Mouse (Mus musculus) ES-E14 (cell line): ENCODE data around the gene Etv6. TPM values are rescaled to one million over a fixed set of nuclear protein-coding genes. Genes with fewer than 3 reads are reported as not detected.

Experiments
- DNase-seq: peaks from one replicate; pipeline ENCODE4 v3.0.0-alpha.2; 2013; ENCODE audit warnings: low read depth, low spot score
- H3K27ac ChIP-seq: 2 replicates; pipeline ENCODE4 v1.5.1; 2012; ENCODE audit warnings: low read depth, mild to moderate bottlenecking, low read length, moderate library complexity, mixed read lengths; ENCODE audit not compliant: poor library complexity, insufficient read depth, severe bottlenecking
- H3K36me3 ChIP-seq: 2 replicates; pipeline ENCODE4 v1.6.1; 2012; ENCODE audit warnings: mild to moderate bottlenecking, low read length, moderate library complexity, mixed read lengths; ENCODE audit not compliant: control insufficient read depth, poor library complexity, insufficient read depth, severe bottlenecking
- H3K4me1 ChIP-seq, 2 experiments: fragments of 150-350 bp in 1 of 2; sonication (generic) in 1 of 2; 2 replicates each; pipeline ENCODE4 v1.6.1; 2012; ENCODE audit warnings: low read length in 2 of 2, mild to moderate bottlenecking in 1 of 2, mixed read lengths in 1 of 2; ENCODE audit not compliant: control insufficient read depth in 2 of 2, insufficient read depth in 2 of 2, poor library complexity in 1 of 2
- H3K4me3 ChIP-seq, 2 experiments: fragments of 150-350 bp in 1 of 2; sonication (generic) in 1 of 2; 2 replicates each; pipeline ENCODE4 v1.5.1; 2012; ENCODE audit warnings: low read length in 2 of 2, low read depth in 1 of 2, mild to moderate bottlenecking in 1 of 2, mixed read lengths in 1 of 2; ENCODE audit not compliant: insufficient read depth in 1 of 2, poor library complexity in 1 of 2, severe bottlenecking in 1 of 2
- H3K9ac ChIP-seq: 2 replicates; pipeline ENCODE4 v1.6.1; 2012; ENCODE audit warnings: low read depth, mild to moderate bottlenecking, low read length, mixed read lengths; ENCODE audit not compliant: poor library complexity, insufficient read depth, severe bottlenecking
- H3K9me3 ChIP-seq: fragments of 150-350 bp; sonication (generic); 2 replicates; pipeline ENCODE4 v1.6.1; 2012; ENCODE audit warnings: low read depth, mild to moderate bottlenecking, low read length; ENCODE audit not compliant: control insufficient read depth, insufficient read depth
- CHD2 ChIP-seq: IDR thresholded peaks from 2 replicates; pipeline ENCODE4 v1.6.1; 2014; ENCODE audit warnings: mild to moderate bottlenecking, low read depth, low read length, inconsistent platforms
- HCFC1 ChIP-seq: IDR thresholded peaks from 2 replicates; pipeline ENCODE4 v1.6.1; 2012; ENCODE audit warnings: low read length, inconsistent platforms, borderline replicate concordance; ENCODE audit not compliant: insufficient read depth
- MAFK ChIP-seq: IDR thresholded peaks from 2 replicates; pipeline ENCODE4 v1.6.1; 2014; ENCODE audit warnings: mild to moderate bottlenecking, low read depth, low read length, inconsistent platforms; ENCODE audit not compliant: insufficient read depth
- ZC3H11A ChIP-seq: IDR thresholded peaks from 2 replicates; pipeline ENCODE4 v1.6.1; 2012; ENCODE audit warnings: low read depth, mild to moderate bottlenecking, inconsistent platforms, low read length, borderline replicate concordance
- ZNF384 ChIP-seq: IDR thresholded peaks from 2 replicates; pipeline ENCODE4 v1.6.1; 2012; ENCODE audit warnings: low read depth, low read length, inconsistent platforms
- in situ Hi-C, 2 experiments: fragments of 600-800 bp; cut with MboI; formaldehyde crosslinking; loops; one replicate each; pipeline ENCODE4 v1.15.1; 2025; ENCODE audit warnings: low sequenced_read_pairs in 2 of 2, inconsistent platforms in 1 of 2; ENCODE audit not compliant: unreplicated experiment in 2 of 2
- total RNA-seq: library from RNA; depleted of rRNA; stranded (reverse); fragments of 300-350 nt; gene quantifications from 2 replicates; pipeline ENCODE4 v1.2.3, GENCODE M21; 2012

Gene Etv6
- total RNA-seq, 1 experiment: 11.8 TPM

DNA sequence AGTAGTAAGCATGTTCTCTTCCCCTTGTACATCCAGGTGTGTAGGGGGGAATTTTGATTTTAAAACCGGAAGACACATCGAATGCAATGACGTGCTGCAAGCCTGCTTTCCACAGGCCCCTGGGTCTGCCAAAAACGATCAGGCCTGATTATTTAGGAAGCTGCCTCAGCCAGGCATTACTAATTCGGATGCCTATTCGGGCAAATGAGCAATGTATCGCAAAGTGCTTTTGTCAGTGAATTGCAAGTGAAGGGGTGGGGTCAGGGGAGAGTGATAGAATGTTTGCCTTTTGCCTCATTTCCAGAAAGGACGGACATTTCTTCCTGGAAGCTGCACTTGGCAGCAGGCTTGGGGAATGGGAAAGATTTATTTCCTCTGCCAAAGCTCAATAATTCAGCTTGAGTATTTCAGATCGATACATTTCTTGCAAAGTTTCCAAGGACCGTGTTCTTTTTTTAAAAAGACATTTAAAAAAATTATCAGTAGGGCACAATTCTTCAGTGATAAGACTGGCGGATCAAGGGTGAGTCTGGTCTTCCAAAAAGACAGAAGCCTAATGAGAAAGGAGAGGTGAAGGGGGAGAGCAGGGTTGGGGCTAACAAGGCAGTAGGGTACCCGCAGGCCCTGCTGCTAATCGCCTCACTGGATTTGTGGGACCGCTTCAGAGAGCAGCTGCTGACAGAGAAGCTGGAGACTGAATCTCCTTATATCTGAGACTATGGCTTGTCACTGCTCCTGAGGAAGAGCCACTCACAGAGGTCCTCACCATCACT is 172.9 kb downstream of the Etv6 start:
- no peak overlapping the region for H3K27ac ChIP-seq
- no peak for DNase-seq
- H3K4me3 ChIP-seq: no peak overlapping the region
- TF ChIP-seq CHD2 (no peak), MAFK (no peak), ZNF384 (no peak), HCFC1 (no peak), ZC3H11A (no peak)
- in situ Hi-C loops: no loop called here
- no peaks in the 10 kb centered on the region for H3K9me3 ChIP-seq
- H3K9ac ChIP-seq: no peak overlapping the region
- peaks cover 0 to 7% of the 10 kb centered on the region in 2 experiments; a peak in 1 of 4 replicates for H3K4me1 ChIP-seq
- H3K36me3 ChIP-seq: no peaks in the 10 kb centered on the region

DNA sequence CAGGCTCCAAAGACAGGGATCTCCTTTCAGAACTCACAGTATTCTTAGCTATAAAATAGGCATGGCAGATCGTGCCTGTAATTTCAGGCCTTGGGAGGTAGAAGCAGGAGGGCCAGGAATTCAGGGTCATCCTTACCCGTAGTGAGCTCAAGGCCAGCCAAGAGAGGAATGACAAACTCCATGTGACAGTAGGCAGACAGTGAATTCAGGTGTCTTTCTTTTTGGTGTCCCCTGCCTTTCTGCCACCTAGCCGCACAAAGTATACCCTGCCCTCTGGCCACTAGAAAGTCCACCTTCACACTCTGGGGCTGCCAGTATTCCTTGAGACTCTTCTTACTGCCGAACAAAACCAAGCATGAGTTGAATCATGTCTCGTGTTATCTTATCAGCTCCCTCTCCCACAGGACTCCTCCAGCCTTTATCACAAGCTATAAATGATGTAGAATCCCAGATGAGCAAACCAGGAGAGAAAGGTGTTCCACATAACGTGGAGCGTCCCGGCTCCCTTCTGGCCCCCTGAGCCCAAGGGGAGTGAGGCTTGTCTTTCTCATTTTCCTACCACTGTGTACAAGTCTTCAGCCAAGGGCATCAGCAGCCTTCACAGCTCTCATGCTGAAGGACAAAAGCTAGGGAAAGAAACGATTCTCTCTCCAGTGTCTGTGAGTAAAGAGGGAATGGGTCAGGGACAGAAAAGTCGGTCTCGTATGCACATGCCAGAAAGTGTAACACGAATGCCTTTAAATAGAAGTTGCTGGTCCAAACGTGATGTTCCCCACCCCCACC is 175.4 kb downstream of the Etv6 start:
- H3K36me3 ChIP-seq: no peaks in the 10 kb centered on the region
- H3K27ac ChIP-seq: no peak overlapping the region
- TF ChIP-seq ZNF384 (no peak), CHD2 (no peak), MAFK (no peak)
- no peak overlapping the region for H3K4me3 ChIP-seq
- in situ Hi-C loops: no loop called here
- H3K9ac ChIP-seq: no peak overlapping the region
- H3K4me1 ChIP-seq: peaks cover 0 to 7% of the 10 kb centered on the region in 2 experiments; a peak in 1 of 4 replicates
- H3K9me3 ChIP-seq: no peaks in the 10 kb centered on the region
- DNase-seq: no peak

DNA sequence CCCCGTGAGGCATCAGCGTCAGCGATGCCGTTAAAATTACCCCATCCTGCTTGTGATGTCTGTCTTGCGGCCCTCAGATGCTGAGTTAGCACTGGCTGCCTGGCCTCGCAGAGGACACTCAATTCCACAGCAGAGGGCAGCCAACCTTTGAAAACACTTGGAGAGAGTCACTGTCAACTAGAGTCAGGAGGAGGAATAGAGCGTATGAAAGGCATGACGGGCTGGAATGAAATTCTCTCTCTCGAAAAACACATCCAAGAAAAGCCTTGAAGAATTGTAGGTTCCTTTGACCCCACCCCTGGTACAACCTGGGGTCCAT is 175.9 kb downstream of the Etv6 start:
- H3K27ac ChIP-seq: no peak overlapping the region
- no peak overlapping the region for H3K9ac ChIP-seq
- in situ Hi-C loops: no loop called here
- peaks cover 0 to 7% of the 10 kb centered on the region in 2 experiments; a peak in 1 of 4 replicates for H3K4me1 ChIP-seq
- no peak for DNase-seq
- TF ChIP-seq ZNF384 (no peak), MAFK (no peak), HCFC1 (no peak), CHD2 (no peak), ZC3H11A (no peak)
- H3K9me3 ChIP-seq: no peaks in the 10 kb centered on the region
- H3K4me3 ChIP-seq: no peak overlapping the region
- H3K36me3 ChIP-seq: no peaks in the 10 kb centered on the region

DNA sequence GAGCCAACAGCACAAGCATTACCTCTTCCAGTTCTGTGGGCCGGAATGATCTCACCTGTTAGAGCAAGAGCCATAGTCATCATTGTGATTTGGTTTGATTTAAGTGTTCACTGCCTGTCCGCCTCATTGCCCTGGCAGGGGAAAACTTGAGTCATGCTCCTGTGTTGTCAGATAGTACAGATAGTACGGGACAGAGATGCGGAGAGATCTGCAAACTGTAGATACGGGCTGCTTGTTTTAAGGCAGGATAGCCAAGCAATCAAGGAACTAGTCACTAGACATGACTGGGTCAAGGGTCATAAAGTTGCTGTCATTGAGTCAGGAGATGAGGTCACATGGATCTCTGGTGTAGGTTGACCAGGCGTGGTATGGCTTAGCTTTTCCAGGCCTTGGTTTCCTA is 182.2 kb downstream of the Etv6 start:
- H3K4me3 ChIP-seq: no peak overlapping the region
- TF ChIP-seq ZNF384: no peak
- no peak for TF ChIP-seq CHD2
- TF ChIP-seq HCFC1: no peak
- TF ChIP-seq ZC3H11A: no peak
- TF ChIP-seq MAFK: no peak
- H3K36me3 ChIP-seq: no peaks in the 10 kb centered on the region
- H3K4me1 ChIP-seq: peaks cover 5% of the 10 kb centered on the region in 2 experiments; a peak in 3 of 4 replicates
- in situ Hi-C loops: no loop called here
- no peak overlapping the region for H3K9ac ChIP-seq
- DNase-seq: no peak
- H3K9me3 ChIP-seq: no peaks in the 10 kb centered on the region
- H3K27ac ChIP-seq: no peak overlapping the region
